Mouse (Mus musculus) forebrain, embryonic 10.5 days (tissue): ENCODE measurements around the gene Nr3c2. TPM values are rescaled to one million over a fixed set of nuclear protein-coding genes. Genes with fewer than 3 reads are reported as not detected.

Experiments used
- DNase-seq: peaks from one replicate; pipeline ENCODE4 v3.0.0-alpha.2; 2017; ENCODE audit warnings: low spot score; ENCODE audit errors: extremely low spot score
- H3K27ac ChIP-seq: fragments of 300-500 bp; sonication (generic); 2 replicates; pipeline ENCODE4 v1.5.1; 2016; ENCODE audit warnings: mild to moderate bottlenecking
- H3K27me3 ChIP-seq: fragments of 300-500 bp; sonication (generic); 2 replicates; pipeline ENCODE4 v1.6.1; 2016; ENCODE audit warnings: mild to moderate bottlenecking; ENCODE audit not compliant: poor library complexity, severe bottlenecking
- H3K36me3 ChIP-seq: fragments of 300-500 bp; sonication (generic); replicated peaks from 2 replicates; pipeline ENCODE4 v1.6.1; 2016; ENCODE audit warnings: mild to moderate bottlenecking, moderate library complexity
- H3K4me1 ChIP-seq: fragments of 300-500 bp; sonication (generic); 2 replicates; pipeline ENCODE4 v1.6.1; 2016
- H3K4me3 ChIP-seq: fragments of 300-500 bp; sonication (generic); 2 replicates; pipeline ENCODE4 v1.5.1; 2016; ENCODE audit warnings: mild to moderate bottlenecking, moderate library complexity
- H3K9me3 ChIP-seq: fragments of 300-500 bp; sonication (generic); 2 replicates; pipeline ENCODE4 v1.6.1; 2016; ENCODE audit warnings: mild to moderate bottlenecking, moderate library complexity
- WGBS: fragments of 180-500 bp; shearing (Covaris S2); methylation state at CpG from one replicate; pipeline ENCODE4 v1.1.7; 2016; 5-methylcytosine and 5-hydroxymethylcytosine counted together
- polyA plus RNA-seq: library from polyadenylated mRNA; unstranded; fragments of >200 nt; fragmentation: Nextera tagmentation; extraction: Ambion mirVana; gene quantifications from 2 replicates; pipeline ENCODE4 v1.2.1, GENCODE M21; 2016

The Nr3c2 gene
- polyA plus RNA-seq, 1 experiment from 2014 or later: 0.45 TPM

- 94% methylated on average over 5 of the region's 5 CpGs for WGBS
- Histone ChIP-seq H3K4me3 (no peak overlapping the region), H3K27me3 (no peaks in the 10 kb centered on the region), H3K27ac (no peak overlapping the region), H3K9me3 (no peaks in the 10 kb centered on the region), H3K4me1 (0 out of 2 replicates have a peak, but pooled peaks cover 5% of the 10 kb centered on the region), H3K36me3 (peaks cover 21% of the 10 kb centered on the region)
- DNase-seq: no peak
Observed at GRCm38 (mm10) chr8:77256450-77257084, 357.3 kb downstream of the Nr3c2 start.

- no peaks in the 10 kb centered on the region for H3K27me3 ChIP-seq
- H3K4me1 ChIP-seq: 0 out of 2 replicates have a peak, but pooled peaks cover 5% of the 10 kb centered on the region
- DNase-seq: no peak
- 94% methylated on average over 12 of the region's 12 CpGs for WGBS
- H3K27ac ChIP-seq: no peak overlapping the region
- no peaks in the 10 kb centered on the region for H3K9me3 ChIP-seq
- H3K36me3 ChIP-seq: peaks cover 21% of the 10 kb centered on the region
- H3K4me3 ChIP-seq: no peak overlapping the region
Observed at GRCm38 (mm10) chr8:77257085-77257451, 357.8 kb downstream of the Nr3c2 start.

- no peak for DNase-seq
- no peaks in the 10 kb centered on the region for H3K27me3 ChIP-seq
- no peaks in the 10 kb centered on the region for H3K9me3 ChIP-seq
- H3K36me3 ChIP-seq: peaks cover 21% of the 10 kb centered on the region
- WGBS: 96% methylated on average over 6 of the region's 6 CpGs
- no peaks in the 10 kb centered on the region for H3K4me1 ChIP-seq
- no peak overlapping the region for H3K27ac ChIP-seq
- H3K4me3 ChIP-seq: no peak overlapping the region
Observed at GRCm38 (mm10) chr8:77261215-77261614, 362.0 kb downstream of the Nr3c2 start.

- H3K27ac ChIP-seq: no peak overlapping the region
- peaks cover 11% of the 10 kb centered on the region for H3K36me3 ChIP-seq
- no peaks in the 10 kb centered on the region for H3K9me3 ChIP-seq
- no peak overlapping the region for H3K4me3 ChIP-seq
- DNase-seq: no peak
- WGBS: 94% methylated on average over 12 of the region's 12 CpGs
- no peaks in the 10 kb centered on the region for H3K27me3 ChIP-seq
- H3K4me1 ChIP-seq: peaks cover 2% of the 10 kb centered on the region
Observed at GRCm38 (mm10) chr8:77262216-77263009, 363.2 kb downstream of the Nr3c2 start.

GRCm38 (mm10) chr8:77267941-77268405 is 368.7 kb downstream of the Nr3c2 start:
- 53% methylated on average over 1 of the region's 1 CpGs for WGBS
- no peak for DNase-seq
- H3K36me3 ChIP-seq: peaks cover 25% of the 10 kb centered on the region

GRCm38 (mm10) chr8:77272136-77272535 is 372.9 kb downstream of the Nr3c2 start:
- Histone ChIP-seq H3K9me3 (peaks cover 17% of the 10 kb centered on the region), H3K4me1 (peaks cover 10% of the 10 kb centered on the region), H3K4me3 (no peak overlapping the region), H3K27me3 (no peaks in the 10 kb centered on the region), H3K36me3 (peaks cover 25% of the 10 kb centered on the region), H3K27ac (no peak overlapping the region)
- no peak for DNase-seq
- 76% methylated on average over 6 of the region's 6 CpGs for WGBS

More at GRCm38 (mm10) chr8:77267941-77268405, 368.7 kb downstream of the Nr3c2 start:
- Histone ChIP-seq H3K9me3 (peaks cover 17% of the 10 kb centered on the region), H3K27ac (no peak overlapping the region), H3K4me3 (no peak overlapping the region), H3K27me3 (no peaks in the 10 kb centered on the region), H3K4me1 (peaks cover 10% of the 10 kb centered on the region)

GRCm38 (mm10) chr8:77275571-77275970 is 376.3 kb downstream of the Nr3c2 start:
- Histone ChIP-seq H3K4me3 (no peak overlapping the region), H3K9me3 (0 out of 2 replicates have a peak, but pooled peaks cover under 1% of the 10 kb centered on the region), H3K27ac (no peak overlapping the region), H3K27me3 (no peaks in the 10 kb centered on the region), H3K36me3 (peaks cover 9% of the 10 kb centered on the region; the same call in 1 of the 2 replicates), H3K4me1 (no peaks in the 10 kb centered on the region)
- WGBS: 89% methylated on average over 5 of the region's 5 CpGs
- DNase-seq: no peak

- Histone ChIP-seq H3K27ac (no peak overlapping the region), H3K9me3 (no peaks in the 10 kb centered on the region), H3K4me3 (no peak overlapping the region), H3K4me1 (0 out of 2 replicates have a peak, but pooled peaks cover 4% of the 10 kb centered on the region), H3K27me3 (no peaks in the 10 kb centered on the region), H3K36me3 (no peaks in the 10 kb centered on the region)
- WGBS: 88% methylated on average over 10 of the region's 10 CpGs
- no peak for DNase-seq
Observed at GRCm38 (mm10) chr8:77276827-77277226, 377.6 kb downstream of the Nr3c2 start.

- Histone ChIP-seq H3K27me3 (no peaks in the 10 kb centered on the region), H3K4me1 (0 out of 2 replicates have a peak, but pooled peaks cover 4% of the 10 kb centered on the region), H3K9me3 (no peaks in the 10 kb centered on the region), H3K4me3 (no peak overlapping the region), H3K27ac (no peak overlapping the region), H3K36me3 (no peaks in the 10 kb centered on the region)
- 94% methylated on average over 4 of the region's 4 CpGs for WGBS
- no peak for DNase-seq
Observed at GRCm38 (mm10) chr8:77278246-77278645, 379.0 kb downstream of the Nr3c2 start.

- 72% methylated on average over 3 of the region's 3 CpGs for WGBS
- no peaks in the 10 kb centered on the region for H3K9me3 ChIP-seq
- no peak overlapping the region for H3K4me3 ChIP-seq
- no peak overlapping the region for H3K27ac ChIP-seq
- 0 out of 2 replicates have a peak, but pooled peaks cover 4% of the 10 kb centered on the region for H3K4me1 ChIP-seq
- H3K27me3 ChIP-seq: no peaks in the 10 kb centered on the region
- no peaks in the 10 kb centered on the region for H3K36me3 ChIP-seq
- DNase-seq: no peak
Observed at GRCm38 (mm10) chr8:77279977-77280376, 380.7 kb downstream of the Nr3c2 start.

- 87% methylated on average over 7 of the region's 7 CpGs for WGBS
- Histone ChIP-seq H3K27me3 (no peaks in the 10 kb centered on the region), H3K27ac (no peak overlapping the region), H3K9me3 (no peaks in the 10 kb centered on the region), H3K4me1 (0 out of 2 replicates have a peak, but pooled peaks cover 4% of the 10 kb centered on the region), H3K36me3 (no peaks in the 10 kb centered on the region), H3K4me3 (no peak overlapping the region)
- no peak for DNase-seq
Observed at GRCm38 (mm10) chr8:77282605-77283236, 383.5 kb downstream of the Nr3c2 start.

GRCm38 (mm10) chr8:77284473-77284872 is 385.2 kb downstream of the Nr3c2 start:
- H3K4me3 ChIP-seq: no peak overlapping the region
- no peak overlapping the region for H3K27ac ChIP-seq
- WGBS: 86% methylated on average over 3 of the region's 3 CpGs
- H3K4me1 ChIP-seq: 0 out of 2 replicates have a peak, but pooled peaks cover 4% of the 10 kb centered on the region
- H3K27me3 ChIP-seq: no peaks in the 10 kb centered on the region
- no peaks in the 10 kb centered on the region for H3K9me3 ChIP-seq
- no peak for DNase-seq
- H3K36me3 ChIP-seq: no peaks in the 10 kb centered on the region
